Mouse (Mus musculus) liver, embryonic 13.5 days (tissue): ENCODE results near the gene Acot9. TPM values are rescaled to one million over a fixed set of nuclear protein-coding genes. Genes with fewer than 3 reads are reported as not detected.

Experiments used
- ATAC-seq: fragments of 200-750 bp; cut with Nextera tagmentation; 2 replicates; pipeline ENCODE4 v1.8.0; 2017; ENCODE audit warnings: low read depth, mild to moderate bottlenecking, moderate number of reproducible peaks, moderate library complexity
- DNase-seq: peaks from one replicate; pipeline ENCODE4 v3.0.0; 2022
- H3K27ac ChIP-seq: fragments of 300-500 bp; sonication (generic); 2 replicates; pipeline ENCODE4 v1.5.1; 2015; ENCODE audit warnings: moderate library complexity, mild to moderate bottlenecking, inconsistent platforms
- H3K27me3 ChIP-seq: fragments of 300-500 bp; sonication (generic); 2 replicates; pipeline ENCODE4 v1.6.1; 2015; ENCODE audit warnings: mild to moderate bottlenecking, inconsistent platforms
- H3K36me3 ChIP-seq: fragments of 300-500 bp; sonication (generic); 2 replicates; pipeline ENCODE4 v1.6.1; 2015; ENCODE audit warnings: mild to moderate bottlenecking, inconsistent platforms
- H3K4me1 ChIP-seq: fragments of 300-500 bp; sonication (generic); replicated peaks from 2 replicates; pipeline ENCODE4 v1.6.1; 2015; ENCODE audit warnings: inconsistent platforms
- H3K4me2 ChIP-seq: fragments of 300-500 bp; sonication (generic); 2 replicates; pipeline ENCODE4 v1.6.1; 2015; ENCODE audit warnings: inconsistent platforms, mild to moderate bottlenecking, moderate library complexity
- H3K4me3 ChIP-seq: fragments of 300-500 bp; sonication (generic); replicated peaks from 2 replicates; pipeline ENCODE4 v1.5.1; 2015; ENCODE audit warnings: mild to moderate bottlenecking, inconsistent platforms
- H3K9ac ChIP-seq: fragments of 300-500 bp; sonication (generic); 2 replicates; pipeline ENCODE4 v1.6.1; 2015; ENCODE audit warnings: mild to moderate bottlenecking, inconsistent platforms
- H3K9me3 ChIP-seq: fragments of 300-500 bp; sonication (generic); replicated peaks from 2 replicates; pipeline ENCODE4 v1.6.1; 2016; ENCODE audit warnings: inconsistent platforms
- WGBS: fragments of 180-500 bp; shearing (Covaris S2); methylation state at CpG from one replicate; pipeline ENCODE4 v1.1.7; 2015; ENCODE audit not compliant: insufficient replicate concordance; 5-methylcytosine and 5-hydroxymethylcytosine counted together
- polyA plus RNA-seq: library from polyadenylated mRNA; unstranded; fragments of >200 nt; fragmentation: Nextera tagmentation; extraction: Ambion mirVana; gene quantifications from 2 replicates; pipeline ENCODE4 v1.2.1, GENCODE M21; 2015

The Acot9 gene
- polyA plus RNA-seq, 1 experiment from 2014 or later = 15.1 TPM

GRCm38 (mm10) chrX:155318005-155318404 lies 55.8 kb downstream of the Acot9 start:
- Histone ChIP-seq H3K27ac (no peak overlapping the region), H3K9ac (no peak overlapping the region), H3K4me1 (no peaks in the 10 kb centered on the region), H3K36me3 (no peaks in the 10 kb centered on the region), H3K4me3 (no peak overlapping the region), H3K27me3 (no peaks in the 10 kb centered on the region), H3K4me2 (no peak overlapping the region), H3K9me3 (no peaks in the 10 kb centered on the region)
- no peak for ATAC-seq
- no peak for DNase-seq
- 40% methylated on average over 4 of the region's 4 CpGs for WGBS

- ATAC-seq = no peak
- WGBS = 11% methylated on average over 7 of the region's 7 CpGs
- Histone ChIP-seq H3K4me3 (peak overlapping the region; percentile 67), H3K36me3 (no peaks in the 10 kb centered on the region), H3K4me1 (0 out of 2 replicates have a peak, but pooled peaks cover 5% of the 10 kb centered on the region), H3K27ac (peak overlapping the region; percentile 80), H3K4me2 (peak overlapping the region; percentile 68), H3K9ac (peak overlapping the region; percentile 71), H3K27me3 (no peaks in the 10 kb centered on the region), H3K9me3 (no peaks in the 10 kb centered on the region)
- no peak for DNase-seq
Measured at GRCm38 (mm10) chrX:155337567-155337904, 75.3 kb downstream of the Acot9 start.

- no peaks in the 10 kb centered on the region for H3K27me3 ChIP-seq
- H3K9me3 ChIP-seq = no peaks in the 10 kb centered on the region
- no peaks in the 10 kb centered on the region for H3K36me3 ChIP-seq
- H3K4me3 ChIP-seq = peak overlapping the region; percentile 67
- DNase-seq (peak; percentile 77), ATAC-seq (peak; percentile 97)
- 0 out of 2 replicates have a peak, but pooled peaks cover 5% of the 10 kb centered on the region for H3K4me1 ChIP-seq
- peak overlapping the region; percentile 80 for H3K27ac ChIP-seq
- 21% methylated on average over 46 of the region's 49 CpGs for WGBS
- H3K4me2 ChIP-seq = peak overlapping the region; percentile 68
- H3K9ac ChIP-seq = peak overlapping the region; percentile 71
Measured at GRCm38 (mm10) chrX:155337905-155338721, 75.9 kb downstream of the Acot9 start.

GRCm38 (mm10) chrX:155340654-155341053 lies 78.4 kb downstream of the Acot9 start, which contains the start of gene Prdx4:
Prdx4 (minus strand) TSS chrX:155340754.
- Histone ChIP-seq H3K9ac (no peak within 1 kb of the TSS), H3K36me3 (no peaks in the 10 kb centered on the region), H3K4me3 (no peak within 1 kb of the TSS), H3K27me3 (no peaks in the 10 kb centered on the region), H3K4me1 (0 out of 2 replicates have a peak, but pooled peaks cover 5% of the 10 kb centered on the region), H3K4me2 (no peak within 1 kb of the TSS), H3K9me3 (no peaks in the 10 kb centered on the region), H3K27ac (no peak within 1 kb of the TSS)
- DNase-seq = no peak
- ATAC-seq = no peak

GRCm38 (mm10) chrX:155346249-155346648 lies 84.0 kb downstream of the Acot9 start:
- Histone ChIP-seq H3K27me3 (no peaks in the 10 kb centered on the region), H3K4me1 (no peaks in the 10 kb centered on the region), H3K9me3 (no peaks in the 10 kb centered on the region), H3K27ac (no peak overlapping the region), H3K36me3 (no peaks in the 10 kb centered on the region), H3K4me2 (no peak overlapping the region), H3K4me3 (no peak overlapping the region), H3K9ac (no peak overlapping the region)
- ATAC-seq (no peak), DNase-seq (no peak)
- WGBS = 73% methylated on average over 2 of the region's 2 CpGs

Other genes starting within 250 kb of the Acot9 start
- gene Magea5, start 199.3 kb upstream of the Acot9 start, polyA plus RNA-seq = not detected in 2 replicates
- gene Magea1, start 172.7 kb upstream of the Acot9 start, polyA plus RNA-seq = not detected in 2 replicates
- gene Magea2, start 168.8 kb upstream of the Acot9 start, polyA plus RNA-seq = not detected in 2 replicates
- not detected in 2 replicates for gene Cldn34b2, start 134.0 kb upstream of the Acot9 start, polyA plus RNA-seq
- gene Sat1, start 46.0 kb upstream of the Acot9 start, polyA plus RNA-seq = 75.5 and 84.7 TPM in 2 replicates
- 146 and 161 TPM in 2 replicates for gene Prdx4, start 78.3 kb downstream of the Acot9 start, polyA plus RNA-seq